Mouse (Mus musculus): Measurements from ENCODE around the gene Cbarp. TPM values are rescaled to one million over a fixed set of nuclear protein-coding genes. Genes with fewer than 3 reads are reported as not detected.

The Cbarp gene
- total and polyA plus RNA-seq, 3 experiments, result 3.0 to 4.9 (median 3.9) TPM

GRCm38 (mm10) chr10:80135641-80136040 is 5.0 kb downstream of the Cbarp start:
- Histone ChIP-seq H3K27ac (no peak overlapping the region), H3K4me1 (ENCODE audit: control insufficient read depth, insufficient read depth, low read length) (peaks cover 5% of the 10 kb centered on the region), H3K36me3 (ENCODE audit: control insufficient read depth, insufficient read depth, low read length) (no peaks in the 10 kb centered on the region), H3K27me3 (ENCODE audit: control insufficient read depth, insufficient read depth, low read length) (no peaks in the 10 kb centered on the region; the same call in 1 of the 2 replicates), H3K4me3 (no peak overlapping the region), H3K9ac (ENCODE audit: low read depth, low read length) (no peak overlapping the region), H3K79me2 (replicated peaks; ENCODE audit: control insufficient read depth, insufficient read depth, low read length) (no peaks in the 10 kb centered on the region)
- no peak for TF ChIP-seq CTCF (IDR thresholded peaks at IDR 0.05)
- no peak for TF ChIP-seq POLR2A (IDR thresholded peaks at IDR 0.05; ENCODE audit: insufficient read depth, low read depth, low read length)
- no peak for TF ChIP-seq EP300 (IDR thresholded peaks at IDR 0.05; ENCODE audit: insufficient read depth, low read depth, low read length)
- 100% methylated on average over 1 of the region's 1 CpGs for WGBS
- intact Hi-C loops (cut with DNase I), result no loop called here
- no peak for DNase-seq

GRCm38 (mm10) chr10:80135161-80135560 is 5.5 kb downstream of the Cbarp start:
- no peak overlapping the region for H3K9ac ChIP-seq (ENCODE audit: low read depth, low read length)
- intact Hi-C loops (cut with DNase I), result no loop called here
- no peaks in the 10 kb centered on the region for H3K79me2 ChIP-seq (replicated peaks; ENCODE audit: control insufficient read depth, insufficient read depth, low read length)
- DNase-seq, result no peak
- H3K4me1 ChIP-seq (ENCODE audit: control insufficient read depth, insufficient read depth, low read length), result peaks cover 5% of the 10 kb centered on the region
- no peaks in the 10 kb centered on the region for H3K36me3 ChIP-seq (ENCODE audit: control insufficient read depth, insufficient read depth, low read length)
- no peak overlapping the region for H3K27ac ChIP-seq
- no peaks in the 10 kb centered on the region; the same call in 1 of the 2 replicates for H3K27me3 ChIP-seq (ENCODE audit: control insufficient read depth, insufficient read depth, low read length)
- WGBS, result 84% methylated on average over 10 of the region's 10 CpGs
- no peak overlapping the region for H3K4me3 ChIP-seq
- TF ChIP-seq POLR2A (IDR thresholded peaks at IDR 0.05; ENCODE audit: insufficient read depth, low read depth, low read length) (no peak), CTCF (IDR thresholded peaks at IDR 0.05) (no peak), EP300 (IDR thresholded peaks at IDR 0.05; ENCODE audit: insufficient read depth, low read depth, low read length) (no peak)

GRCm38 (mm10) chr10:80134421-80134820 is 6.2 kb downstream of the Cbarp start:
- H3K4me1 ChIP-seq (ENCODE audit: control insufficient read depth, insufficient read depth, low read length), result peaks cover 5% of the 10 kb centered on the region
- H3K27ac ChIP-seq, result no peak overlapping the region
- 76% methylated on average over 9 of the region's 9 CpGs for WGBS
- DNase-seq, result no peak
- no peaks in the 10 kb centered on the region; the same call in 1 of the 2 replicates for H3K27me3 ChIP-seq (ENCODE audit: control insufficient read depth, insufficient read depth, low read length)
- H3K9ac ChIP-seq (ENCODE audit: low read depth, low read length), result no peak overlapping the region
- H3K79me2 ChIP-seq (replicated peaks; ENCODE audit: control insufficient read depth, insufficient read depth, low read length), result no peaks in the 10 kb centered on the region
- TF ChIP-seq POLR2A (IDR thresholded peaks at IDR 0.05; ENCODE audit: insufficient read depth, low read depth, low read length) (no peak), EP300 (IDR thresholded peaks at IDR 0.05; ENCODE audit: insufficient read depth, low read depth, low read length) (no peak), CTCF (IDR thresholded peaks at IDR 0.05) (no peak)
- intact Hi-C loops (cut with DNase I), result no loop called here
- no peaks in the 10 kb centered on the region for H3K36me3 ChIP-seq (ENCODE audit: control insufficient read depth, insufficient read depth, low read length)
- H3K4me3 ChIP-seq, result no peak overlapping the region

GRCm38 (mm10) chr10:80133226-80133849 is 7.3 kb downstream of the Cbarp start:
- DNase-seq, result peak in 1 of 2 experiments; percentile 78
- 41% methylated on average over 8 of the region's 8 CpGs for WGBS
- Histone ChIP-seq H3K36me3 (ENCODE audit: control insufficient read depth, insufficient read depth, low read length) (no peaks in the 10 kb centered on the region), H3K27ac (no peak overlapping the region; the same call in none of the 2 replicates), H3K4me3 (no peak overlapping the region), H3K4me1 (ENCODE audit: control insufficient read depth, insufficient read depth, low read length) (peaks cover 2% of the 10 kb centered on the region; the same call in 1 of the 2 replicates), H3K27me3 (ENCODE audit: control insufficient read depth, insufficient read depth, low read length) (no peaks in the 10 kb centered on the region), H3K9ac (ENCODE audit: low read depth, low read length) (no peak overlapping the region), H3K79me2 (replicated peaks; ENCODE audit: control insufficient read depth, insufficient read depth, low read length) (no peaks in the 10 kb centered on the region)
- intact Hi-C loops (cut with DNase I), result loop anchor here (1.0 kb wide), 1 partner anchor 15 kb away; no protein-coding TSS in a partner anchor
- no peak for TF ChIP-seq EP300 (IDR thresholded peaks at IDR 0.05; ENCODE audit: insufficient read depth, low read depth, low read length)
- TF ChIP-seq CTCF (IDR thresholded peaks at IDR 0.05), result peak; percentile 59
- TF ChIP-seq POLR2A (IDR thresholded peaks at IDR 0.05; ENCODE audit: insufficient read depth, low read depth, low read length), result no peak

GRCm38 (mm10) chr10:80131952-80132350 is 8.7 kb downstream of the Cbarp start:
- H3K36me3 ChIP-seq (ENCODE audit: control insufficient read depth, insufficient read depth, low read length), result no peaks in the 10 kb centered on the region
- H3K27me3 ChIP-seq (ENCODE audit: control insufficient read depth, insufficient read depth, low read length), result no peaks in the 10 kb centered on the region
- H3K4me3 ChIP-seq, result no peak overlapping the region
- no peaks in the 10 kb centered on the region for H3K79me2 ChIP-seq (replicated peaks; ENCODE audit: control insufficient read depth, insufficient read depth, low read length)
- peaks cover 2% of the 10 kb centered on the region; the same call in 1 of the 2 replicates for H3K4me1 ChIP-seq (ENCODE audit: control insufficient read depth, insufficient read depth, low read length)
- WGBS, result 79% methylated on average over 27 of the region's 27 CpGs
- no peak for TF ChIP-seq POLR2A (IDR thresholded peaks at IDR 0.05; ENCODE audit: insufficient read depth, low read depth, low read length)
- no peak for TF ChIP-seq CTCF (IDR thresholded peaks at IDR 0.05)
- TF ChIP-seq EP300 (IDR thresholded peaks at IDR 0.05; ENCODE audit: insufficient read depth, low read depth, low read length), result no peak
- H3K27ac ChIP-seq, result no peak overlapping the region
- H3K9ac ChIP-seq (ENCODE audit: low read depth, low read length), result no peak overlapping the region
- intact Hi-C loops (cut with DNase I), result no loop called here
- DNase-seq, result no peak

- no peak for DNase-seq
- Histone ChIP-seq H3K4me3 (no peak overlapping the region), H3K9ac (ENCODE audit: low read depth, low read length) (no peak overlapping the region), H3K4me1 (ENCODE audit: control insufficient read depth, insufficient read depth, low read length) (peaks cover 2% of the 10 kb centered on the region; the same call in 1 of the 2 replicates), H3K27ac (no peak overlapping the region), H3K27me3 (ENCODE audit: control insufficient read depth, insufficient read depth, low read length) (no peaks in the 10 kb centered on the region), H3K79me2 (replicated peaks; ENCODE audit: control insufficient read depth, insufficient read depth, low read length) (no peaks in the 10 kb centered on the region), H3K36me3 (ENCODE audit: control insufficient read depth, insufficient read depth, low read length) (no peaks in the 10 kb centered on the region)
- WGBS, result 58% methylated on average over 55 of the region's 55 CpGs
- intact Hi-C loops (cut with DNase I), result no loop called here
- no peak for TF ChIP-seq CTCF (IDR thresholded peaks at IDR 0.05)
- TF ChIP-seq EP300 (IDR thresholded peaks at IDR 0.05; ENCODE audit: insufficient read depth, low read depth, low read length), result no peak
- TF ChIP-seq POLR2A (IDR thresholded peaks at IDR 0.05; ENCODE audit: insufficient read depth, low read depth, low read length), result no peak
Observed at GRCm38 (mm10) chr10:80131316-80131951, 9.2 kb downstream of the Cbarp start.

Data from heart, adult 2 months (tissue).